Mouse (Mus musculus): ENCODE measurements at regions not wholly inside any gene's neighbourhood (a gene's known extent, or its start where the extent isn't known, plus 50 kb on each side); places are given as distances from the start of the nearest gene placed in this dataset.

GRCm38 (mm10) chr15:13534017-13534416 is 360.5 kb upstream of the Cdh6 start:
- 67% methylated on average over 2 of the region's 2 CpGs for WGBS
- Histone ChIP-seq H3K4me1 (replicated peaks; ENCODE audit: control insufficient read depth, insufficient read depth, low read length) (no peaks in the 10 kb centered on the region), H3K27me3 (ENCODE audit: control insufficient read depth, insufficient read depth, low read depth, low read length) (no peaks in the 10 kb centered on the region), H3K9ac (ENCODE audit: low read length) (no peak overlapping the region), H3K4me2 (ENCODE audit: low read depth, low read length) (no peak overlapping the region), H3K9me3 (ENCODE audit: control insufficient read depth, low read length) (no peaks in the 10 kb centered on the region), H3K4me3 (ENCODE audit: low read length) (no peak overlapping the region), H3K36me3 (ENCODE audit: control insufficient read depth, insufficient read depth, low read length) (no peaks in the 10 kb centered on the region), H3K27ac (ENCODE audit: low read length) (no peak overlapping the region)
- ATAC-seq (ENCODE audit: low read depth), result no peak

- Histone ChIP-seq H3K4me2 (ENCODE audit: low read depth, low read length) (no peak overlapping the region), H3K4me3 (ENCODE audit: low read length) (no peak overlapping the region), H3K9ac (ENCODE audit: low read length) (no peak overlapping the region), H3K4me1 (replicated peaks; ENCODE audit: control insufficient read depth, insufficient read depth, low read length) (no peaks in the 10 kb centered on the region), H3K9me3 (ENCODE audit: control insufficient read depth, low read length) (no peaks in the 10 kb centered on the region), H3K27ac (ENCODE audit: low read length) (no peak overlapping the region), H3K36me3 (ENCODE audit: control insufficient read depth, insufficient read depth, low read length) (no peaks in the 10 kb centered on the region), H3K27me3 (ENCODE audit: control insufficient read depth, insufficient read depth, low read depth, low read length) (no peaks in the 10 kb centered on the region)
- 48% methylated on average over 3 of the region's 3 CpGs for WGBS
- no peak for ATAC-seq (ENCODE audit: low read depth)
These were observed 356.5 kb upstream of the Cdh6 start for GRCm38 (mm10) chr15:13529960-13530359.

- 82% methylated on average over 4 of the region's 4 CpGs for WGBS
- Histone ChIP-seq H3K36me3 (ENCODE audit: control insufficient read depth, insufficient read depth, low read length) (no peaks in the 10 kb centered on the region), H3K4me2 (ENCODE audit: low read depth, low read length) (no peak overlapping the region), H3K27me3 (ENCODE audit: control insufficient read depth, insufficient read depth, low read depth, low read length) (no peaks in the 10 kb centered on the region), H3K27ac (ENCODE audit: low read length) (no peak overlapping the region), H3K4me3 (ENCODE audit: low read length) (no peak overlapping the region), H3K9ac (ENCODE audit: low read length) (no peak overlapping the region), H3K9me3 (ENCODE audit: control insufficient read depth, low read length) (no peaks in the 10 kb centered on the region), H3K4me1 (replicated peaks; ENCODE audit: control insufficient read depth, insufficient read depth, low read length) (no peaks in the 10 kb centered on the region)
- ATAC-seq (ENCODE audit: low read depth), result no peak
These were observed 355.6 kb upstream of the Cdh6 start for GRCm38 (mm10) chr15:13529050-13529449.

Data from lung, embryonic 16.5 days (tissue).